Mouse (Mus musculus) spleen, embryonic (tissue): ENCODE data around the gene Scg3.
"Not testable (repeated sequence)": the region's sequence is repeated elsewhere in the genome, so short reads cannot be mapped to it uniquely, and the experiment has no call there.

Experiments
- CTCF ChIA-PET: fragments of 350-600 bp; sonication (Branson Sonifier 250); formaldehyde crosslinking; loops from one replicate; lab custom pipeline; 2022; lab: Charles Lee

Scg3 gene

GRCm38 (mm10) chr9:75626308-75626604 lies 57.6 kb downstream of the Scg3 start:
- CTCF ChIA-PET = no interaction called here

- CTCF ChIA-PET = no interaction called here
Observed at GRCm38 (mm10) chr9:75625556-75626307, 58.1 kb downstream of the Scg3 start, which contains the start of gene Lysmd2. Gene Lysmd2, plus strand, starts transcription at chr9:75625741.

- CTCF ChIA-PET = no interaction called here
Observed at GRCm38 (mm10) chr9:75624983-75625555, 58.8 kb downstream of the Scg3 start.

- CTCF ChIA-PET = no interaction called here
Observed at GRCm38 (mm10) chr9:75621428-75621827, 62.4 kb downstream of the Scg3 start.

GRCm38 (mm10) chr9:75619761-75620160 lies 64.1 kb downstream of the Scg3 start:
- CTCF ChIA-PET = not testable (repeated sequence)

GRCm38 (mm10) chr9:75618836-75619400 lies 64.9 kb downstream of the Scg3 start:
- CTCF ChIA-PET = interaction anchor here (0.6 kb wide), 1 partner anchor 64 kb away, joined by 3 read pairs; no protein-coding TSS in a partner anchor

GRCm38 (mm10) chr9:75616560-75616959 lies 67.3 kb downstream of the Scg3 start:
- CTCF ChIA-PET = no interaction called here

GRCm38 (mm10) chr9:75610571-75611493 lies 73.0 kb downstream of the Scg3 start, which contains the start of gene Tmod2:
Gene Tmod2, minus strand, starts transcription at chr9:75611325.
- CTCF ChIA-PET = no interaction called here

- CTCF ChIA-PET = no interaction called here
Observed at GRCm38 (mm10) chr9:75609965-75610364, 73.9 kb downstream of the Scg3 start.

GRCm38 (mm10) chr9:75609505-75609904 lies 74.4 kb downstream of the Scg3 start:
- CTCF ChIA-PET = no interaction called here

GRCm38 (mm10) chr9:75607496-75607895 lies 76.4 kb downstream of the Scg3 start:
- CTCF ChIA-PET = interaction anchor here (0.7 kb wide), 1 partner anchor 72 kb away, joined by 3 read pairs; no protein-coding TSS in a partner anchor

- CTCF ChIA-PET = no interaction called here
Observed at GRCm38 (mm10) chr9:75601510-75601909, 82.3 kb downstream of the Scg3 start.

GRCm38 (mm10) chr9:75600166-75600934 lies 83.5 kb downstream of the Scg3 start:
- CTCF ChIA-PET = no interaction called here

- CTCF ChIA-PET = no interaction called here
Observed at GRCm38 (mm10) chr9:75599191-75599841, 84.5 kb downstream of the Scg3 start.

GRCm38 (mm10) chr9:75597596-75597995 lies 86.3 kb downstream of the Scg3 start:
- CTCF ChIA-PET = no interaction called here

GRCm38 (mm10) chr9:75597036-75597435 lies 86.8 kb downstream of the Scg3 start:
- CTCF ChIA-PET = no interaction called here

GRCm38 (mm10) chr9:75593481-75593880 lies 90.4 kb downstream of the Scg3 start:
- CTCF ChIA-PET = no interaction called here
